ENCODE assay signal across 27 mouse cellular contexts in the genomic region with DNA sequence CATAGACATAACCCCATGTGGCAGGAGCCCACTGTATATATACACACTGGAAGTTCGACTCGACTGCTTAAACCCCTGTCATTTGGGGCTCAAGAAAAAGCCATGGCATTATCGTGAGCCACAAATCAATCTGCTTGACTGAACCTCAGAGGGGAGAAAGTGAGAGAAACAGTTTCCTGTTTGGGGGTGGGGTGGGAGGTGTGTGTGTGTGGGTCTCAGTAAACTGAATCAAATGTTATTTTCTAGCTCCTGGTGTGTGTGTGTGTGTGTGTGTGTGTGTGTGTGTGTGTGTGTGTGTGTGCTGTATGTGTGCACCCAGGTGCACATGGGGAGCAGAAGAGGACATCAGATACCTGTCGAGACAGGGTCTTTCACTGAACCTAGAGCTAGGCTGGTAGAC. TPM values are rescaled to one million over a fixed set of nuclear protein-coding genes. Genes with fewer than 3 reads are reported as not detected.
DNase-seq lines count a peak whose midpoint lies in the region; ATAC-seq and TF ChIP-seq lines count a peak whose summit lies in the region.
"Had no signal": no experiment of that assay in that cellular context is flagged by ENCODE, and none has a peak within 500 bp of the region (broad histone marks: within the 10 kb centered on the region; RNA-seq: fewer than 3 reads in every experiment).

No protein-coding gene starts in this region.

- H3K4me3 ChIP-seq in MEL (ENCODE audit: control insufficient read depth in 1 of 2, insufficient read depth in 1 of 2, low read depth in 2 of 2, low read length in 2 of 2), result no peak overlapping the region
- no peak overlapping the region for H3K4me3 ChIP-seq in cerebellum, adult 2 months (replicated peaks; ENCODE audit: insufficient read depth, low read depth, low read length)
- no peak overlapping the region for H3K4me3 ChIP-seq in forebrain, embryonic 11.5 days (ENCODE audit: low read depth, low read length)
- H3K4me3 ChIP-seq: embryonic facial prominence, embryonic 13.5 days; forebrain, embryonic 10.5 days; gastrocnemius, adult 2 months; hindbrain, embryonic 13.5 days; midbrain, embryonic 10.5 days; midbrain, embryonic 15.5 days; neural tube, embryonic 13.5 days had no signal

- peak; percentile 40 for DNase-seq in thymus, postnatal 0 days (ENCODE audit: low spot score)
- no peak for DNase-seq in thymus, adult 18-20 months
- peak; percentile 21 for DNase-seq in MEL (ENCODE audit: low read depth, low spot score)
- peak; percentile 36 to 45 for DNase-seq in natural killer cell, adult 2 months (ENCODE audit: low spot score in 2 of 2)
- no peak for DNase-seq in cerebellum, adult 2 months
- DNase-seq in urinary bladder, postnatal 4 days (ENCODE audit: low spot score in 2 of 2), result no peak
- no peak for DNase-seq in forebrain, embryonic 11.5 days (ENCODE audit: low spot score)
- DNase-seq: adrenal gland, postnatal 10 days; cerebellum, adult 9-11 months; gastrocnemius, adult 2 months; gastrocnemius, postnatal 36 days; heart, adult 18-20 months; heart, postnatal 36 days; kidney, postnatal 14 days; liver; lung, embryonic 14.5 days; right cerebral cortex, postnatal 25 days had no signal

- H3K4me1 ChIP-seq in MEL (ENCODE audit: control insufficient read depth in 1 of 2, insufficient read depth in 2 of 2, low read length in 2 of 2), result peaks cover 0 to 10% of the 10 kb centered on the region in 2 experiments; a peak in 1 of 4 replicates
- H3K4me1 ChIP-seq in cerebellum, adult 2 months (ENCODE audit: control insufficient read depth, insufficient read depth, low read length), result no peaks in the 10 kb centered on the region
- no peaks in the 10 kb centered on the region for H3K4me1 ChIP-seq in forebrain, embryonic 11.5 days (replicated peaks; ENCODE audit: control insufficient read depth, insufficient read depth, low read length)
- H3K4me1 ChIP-seq: embryonic facial prominence, embryonic 13.5 days; forebrain, embryonic 10.5 days; hindbrain, embryonic 13.5 days; midbrain, embryonic 10.5 days; midbrain, embryonic 15.5 days; neural tube, embryonic 13.5 days had no signal

- WGBS in cerebellum, adult 2 months, result 62% methylated on average over 4 of the region's 4 CpGs
- 57% methylated on average over 4 of the region's 4 CpGs for WGBS in forebrain, embryonic 11.5 days

- no peaks in the 10 kb centered on the region for H3K9me3 ChIP-seq in MEL (replicated peaks; ENCODE audit: insufficient read depth, low read length)
- no peaks in the 10 kb centered on the region for H3K9me3 ChIP-seq in forebrain, embryonic 11.5 days (ENCODE audit: control insufficient read depth, low read length)
- H3K9me3 ChIP-seq: embryonic facial prominence, embryonic 13.5 days; forebrain, embryonic 10.5 days; hindbrain, embryonic 13.5 days; midbrain, embryonic 10.5 days; midbrain, embryonic 15.5 days; neural tube, embryonic 13.5 days had no signal

- H3K4me2 ChIP-seq in forebrain, embryonic 11.5 days (ENCODE audit: low read depth, low read length, severe bottlenecking), result no peak overlapping the region
- H3K4me2 ChIP-seq: embryonic facial prominence, embryonic 13.5 days; heart, embryonic 11.5 days; hindbrain, embryonic 13.5 days; lung, embryonic 14.5 days; midbrain, embryonic 15.5 days; neural tube, embryonic 13.5 days had no signal

- no peak for TF ChIP-seq RAD21 in MEL (IDR thresholded peaks at IDR 0.05; ENCODE audit: low read depth, low read length)

- H3K27me3 ChIP-seq in MEL (ENCODE audit: control insufficient read depth in 1 of 2, insufficient read depth in 2 of 2, low read length in 2 of 2), result no peaks in the 10 kb centered on the region; a peak in 1 of 4 replicates
- no peaks in the 10 kb centered on the region for H3K27me3 ChIP-seq in cerebellum, adult 2 months (ENCODE audit: control insufficient read depth, insufficient read depth, low read length)
- no peaks in the 10 kb centered on the region for H3K27me3 ChIP-seq in forebrain, embryonic 11.5 days (ENCODE audit: control insufficient read depth, insufficient read depth, low read length)
- H3K27me3 ChIP-seq: embryonic facial prominence, embryonic 13.5 days; hindbrain, embryonic 13.5 days; midbrain, embryonic 15.5 days; neural tube, embryonic 13.5 days had no signal

- no peak for TF ChIP-seq CTCF in MEL (IDR thresholded peaks at IDR 0.05 in 2 of 3, conservative IDR thresholded peaks at IDR 0.05 in 1 of 3; ENCODE audit: control insufficient read depth in 1 of 3, insufficient read depth in 1 of 3, low read depth in 2 of 3, low read length in 3 of 3, poor library complexity in 1 of 3, severe bottlenecking in 1 of 3)
- no peak for TF ChIP-seq CTCF in cerebellum, adult 2 months (IDR thresholded peaks at IDR 0.05; ENCODE audit: borderline replicate concordance, insufficient read depth, low read depth, low read length)

- H3K9ac ChIP-seq in MEL (ENCODE audit: control insufficient read depth, low read depth, low read length, poor library complexity, severe bottlenecking), result no peak overlapping the region
- H3K9ac ChIP-seq in forebrain, embryonic 11.5 days (ENCODE audit: low read length), result no peak overlapping the region
- H3K9ac ChIP-seq: embryonic facial prominence, embryonic 13.5 days; hindbrain, embryonic 13.5 days; liver, embryonic 14.5 days; lung, embryonic 14.5 days; midbrain, embryonic 15.5 days; neural tube, embryonic 13.5 days had no signal

- no peaks in the 10 kb centered on the region for H3K36me3 ChIP-seq in MEL (ENCODE audit: control insufficient read depth in 1 of 2, insufficient read depth in 2 of 2, low read length in 2 of 2)
- no peaks in the 10 kb centered on the region for H3K36me3 ChIP-seq in forebrain, embryonic 11.5 days (ENCODE audit: control insufficient read depth, insufficient read depth, low read length)
- H3K36me3 ChIP-seq: embryonic facial prominence, embryonic 13.5 days; forebrain, embryonic 10.5 days; hindbrain, embryonic 13.5 days; midbrain, embryonic 10.5 days; midbrain, embryonic 15.5 days; neural tube, embryonic 13.5 days had no signal

- ATAC-seq in forebrain, embryonic 11.5 days (replicated peaks; ENCODE audit: low FRiP score), result no peak
- ATAC-seq: forebrain, embryonic 16.5 days; intestine, postnatal 0 days; midbrain, embryonic 15.5 days had no signal

- no peaks in the 10 kb centered on the region for H3K79me2 ChIP-seq in MEL (ENCODE audit: control insufficient read depth, insufficient read depth, low read length, poor library complexity)

- no peak for TF ChIP-seq POLR2A in MEL (IDR thresholded peaks at IDR 0.05; ENCODE audit: control insufficient read depth in 1 of 2, insufficient read depth in 1 of 2, low read depth in 1 of 2, low read length in 2 of 2, poor library complexity in 1 of 2)
- TF ChIP-seq POLR2A in cerebellum, adult 2 months (IDR thresholded peaks at IDR 0.05; ENCODE audit: borderline replicate concordance, insufficient read depth, low read length), result no peak

- no peak for TF ChIP-seq EP300 in MEL (IDR thresholded peaks at IDR 0.05; ENCODE audit: low read depth in 1 of 2, low read length in 2 of 2)

- H3K27ac ChIP-seq in MEL (ENCODE audit: control insufficient read depth, low read depth, low read length), result no peak overlapping the region
- H3K27ac ChIP-seq in cerebellum, adult 2 months (ENCODE audit: insufficient read depth, low read length), result no peak overlapping the region
- H3K27ac ChIP-seq in forebrain, embryonic 11.5 days (ENCODE audit: low read depth, low read length), result no peak overlapping the region
- H3K27ac ChIP-seq: embryonic facial prominence, embryonic 13.5 days; forebrain, embryonic 10.5 days; gastrocnemius, adult 2 months; hindbrain, embryonic 13.5 days; liver, embryonic 14.5 days; midbrain, embryonic 10.5 days; midbrain, embryonic 15.5 days; neural tube, embryonic 13.5 days had no signal

TF ChIP-seq in MEL, 35 proteins besides CTCF, POLR2A, EP300 and RAD21:
- TF ChIP-seq USF1 (IDR thresholded peaks at IDR 0.05; ENCODE audit: low read depth, low read length), result no peak
- TF ChIP-seq TAL1 (IDR thresholded peaks at IDR 0.05; ENCODE audit: low read length), result no peak
- TF ChIP-seq CHD2 (IDR thresholded peaks at IDR 0.05; ENCODE audit: low read length), result no peak
- TF ChIP-seq MAFK (IDR thresholded peaks at IDR 0.05; ENCODE audit: borderline replicate concordance, low read depth, low read length), result no peak
- TF ChIP-seq JUND (IDR thresholded peaks at IDR 0.05; ENCODE audit: low read depth, low read length), result no peak

RNA-seq across cellular contexts. Expression of gene Traf1, which starts 8.6 kb away (rescaled TPM):
- 14.3 and 15.4 TPM in 2 replicates for polyA plus RNA-seq in thymus, postnatal 0 days (2015; fragmentation: Nextera tagmentation; extraction: Ambion mirVana)
- total RNA-seq in MEL (2012; rRNA removed), result 0.04 TPM in 1 of 2 replicates, not detected in the other
- under 1 TPM in 1 of 2 experiments, not detected in 1; 0.03 TPM for polyA plus RNA-seq in MEL (2012; ENCODE audit: insufficient read depth in 1 of 2, insufficient read length in 2 of 2, low read depth in 1 of 2, low replicate concordance in 2 of 2, missing spikeins in 1 of 2)
- polyA plus RNA-seq in cerebellum, adult 2 months (2012; rRNA removed), result 8.4 and 9.1 TPM in 2 replicates
- 0.33 and 0.37 TPM in 2 replicates for polyA plus RNA-seq in forebrain, embryonic 11.5 days (2014; fragmentation: Nextera tagmentation; extraction: Ambion mirVana)

RNA-seq across cellular contexts. Expression of gene Phf19, which starts 39.2 kb away (rescaled TPM):
- polyA plus RNA-seq in thymus, postnatal 0 days (2015; fragmentation: Nextera tagmentation; extraction: Ambion mirVana), result 10.7 TPM in 2 replicates
- 10.2 and 10.9 TPM in 2 replicates for total RNA-seq in MEL (2012; rRNA removed)
- polyA plus RNA-seq in MEL (2012; ENCODE audit: insufficient read depth in 1 of 2, insufficient read length in 2 of 2, low read depth in 1 of 2, low replicate concordance in 2 of 2, missing spikeins in 1 of 2), result 10 to 100 TPM in 1 of 2 experiments, not detected in 1; 26.2 TPM
- 1.7 and 2.2 TPM in 2 replicates for polyA plus RNA-seq in cerebellum, adult 2 months (2012; rRNA removed)
- polyA plus RNA-seq in forebrain, embryonic 11.5 days (2014; fragmentation: Nextera tagmentation; extraction: Ambion mirVana), result 4.4 and 6.5 TPM in 2 replicates

Comparison
In these comparisons a context has a peak if more than half of its experiments do, and no peak if none do; other contexts are left out.
1. DNase-seq: peak in thymus, postnatal 0 days (single experiment), MEL (single experiment) and natural killer cell, adult 2 months (2 of 2); none in thymus, adult 18-20 months (0 of 2), cerebellum, adult 2 months (0 of 2), urinary bladder, postnatal 4 days (0 of 2) and forebrain, embryonic 11.5 days (single experiment).